Mouse (Mus musculus): ENCODE results near the gene Gm21698. TPM values are rescaled to one million over a fixed set of nuclear protein-coding genes. Genes with fewer than 3 reads are reported as not detected.
A peak's percentile ranks its signal among the peaks of the same experiment; 100 is the strongest.
"Not testable (repeated sequence)": the region's sequence is repeated elsewhere in the genome, so short reads cannot be mapped to it uniquely, and the experiment has no call there.

Gm21698 gene
- polyA plus RNA-seq (2015; fragmentation: Nextera tagmentation; extraction: Ambion mirVana), result not detected in 2 replicates

- H3K4me1 ChIP-seq (replicated peaks); H3K9me3 ChIP-seq (replicated peaks); H3K27me3 ChIP-seq; H3K4me2 ChIP-seq; H3K4me3 ChIP-seq (replicated peaks); H3K9ac ChIP-seq; H3K27ac ChIP-seq; H3K36me3 ChIP-seq; DNase-seq; ATAC-seq (ENCODE audit: low read depth): not testable (repeated sequence)
- no CpG with 5 or more reads among the region's 3 CpGs for WGBS (ENCODE audit: insufficient replicate concordance)
Measured at GRCm38 (mm10) chr5:25988550-25988949, at the start of gene Gm21698. Gene Gm21698, minus strand, starts transcription at chr5:25988650.

- not testable (repeated sequence) for H3K27ac ChIP-seq; H3K36me3 ChIP-seq; H3K4me2 ChIP-seq; H3K9me3 ChIP-seq (replicated peaks); ATAC-seq (ENCODE audit: low read depth); H3K4me1 ChIP-seq (replicated peaks); H3K4me3 ChIP-seq (replicated peaks); DNase-seq; H3K9ac ChIP-seq; H3K27me3 ChIP-seq
- WGBS (ENCODE audit: insufficient replicate concordance), result no CpG with 5 or more reads among the region's 3 CpGs
Measured at GRCm38 (mm10) chr5:26022816-26023215, 34.4 kb upstream of the Gm21698 start, which contains the start of gene Gm5862. Gene Gm5862, minus strand, starts transcription at chr5:26022916.

GRCm38 (mm10) chr5:26007697-26008096 is 19.2 kb upstream of the Gm21698 start:
- WGBS (ENCODE audit: insufficient replicate concordance), result 39% methylated on average over 7 of the region's 7 CpGs
- H3K4me3 ChIP-seq (replicated peaks), result not testable (repeated sequence)

GRCm38 (mm10) chr5:26006937-26007695 is 18.7 kb upstream of the Gm21698 start:
- H3K4me1 ChIP-seq (replicated peaks); H3K27ac ChIP-seq; DNase-seq; H3K27me3 ChIP-seq; H3K9ac ChIP-seq; ATAC-seq (ENCODE audit: low read depth); H3K36me3 ChIP-seq; H3K9me3 ChIP-seq (replicated peaks): not testable (repeated sequence)
- 17% methylated on average over 45 of the region's 45 CpGs for WGBS (ENCODE audit: insufficient replicate concordance)
- peak overlapping the region; percentile 39 for H3K4me2 ChIP-seq
- peak overlapping the region; percentile 12 for H3K4me3 ChIP-seq (replicated peaks)

More at GRCm38 (mm10) chr5:26007697-26008096, 19.2 kb upstream of the Gm21698 start:
- H3K9ac ChIP-seq; H3K27me3 ChIP-seq; H3K4me2 ChIP-seq; DNase-seq; H3K9me3 ChIP-seq (replicated peaks); H3K27ac ChIP-seq; ATAC-seq (ENCODE audit: low read depth); H3K36me3 ChIP-seq; H3K4me1 ChIP-seq (replicated peaks): not testable (repeated sequence)

GRCm38 (mm10) chr5:26004698-26005097 is 16.2 kb upstream of the Gm21698 start, which contains the start of gene Gm1979:
Gene Gm1979, minus strand, starts transcription at chr5:26004798.
- H3K36me3 ChIP-seq; ATAC-seq (ENCODE audit: low read depth); DNase-seq; H3K4me3 ChIP-seq (replicated peaks); H3K27ac ChIP-seq; H3K4me1 ChIP-seq (replicated peaks); H3K4me2 ChIP-seq; H3K27me3 ChIP-seq; H3K9ac ChIP-seq; H3K9me3 ChIP-seq (replicated peaks): not testable (repeated sequence)
- WGBS (ENCODE audit: insufficient replicate concordance), result 42% methylated on average over 1 of the region's 2 CpGs

- not testable (repeated sequence) for H3K27ac ChIP-seq; H3K9ac ChIP-seq; ATAC-seq (ENCODE audit: low read depth); H3K4me2 ChIP-seq; H3K36me3 ChIP-seq; DNase-seq; H3K9me3 ChIP-seq (replicated peaks); H3K4me1 ChIP-seq (replicated peaks); H3K27me3 ChIP-seq; H3K4me3 ChIP-seq (replicated peaks)
- no CpG with 5 or more reads among the region's 2 CpGs for WGBS (ENCODE audit: insufficient replicate concordance)
Measured at GRCm38 (mm10) chr5:25972563-25972962, 15.9 kb downstream of the Gm21698 start, which contains the start of gene Gm21680. Gene Gm21680, minus strand, starts transcription at chr5:25972663.

- not testable (repeated sequence) for DNase-seq; H3K4me1 ChIP-seq (replicated peaks); H3K27me3 ChIP-seq; ATAC-seq (ENCODE audit: low read depth); H3K36me3 ChIP-seq; H3K4me3 ChIP-seq (replicated peaks); H3K4me2 ChIP-seq; H3K27ac ChIP-seq; H3K9me3 ChIP-seq (replicated peaks); H3K9ac ChIP-seq
- WGBS (ENCODE audit: insufficient replicate concordance), result 36% methylated on average over 17 of the region's 17 CpGs
Measured at GRCm38 (mm10) chr5:25957050-25957449, 31.4 kb downstream of the Gm21698 start.

- H3K9ac ChIP-seq; H3K27ac ChIP-seq; H3K4me3 ChIP-seq (replicated peaks); ATAC-seq (ENCODE audit: low read depth); H3K4me2 ChIP-seq; H3K9me3 ChIP-seq (replicated peaks); H3K4me1 ChIP-seq (replicated peaks); H3K27me3 ChIP-seq; H3K36me3 ChIP-seq; DNase-seq: not testable (repeated sequence)
- 22% methylated on average over 32 of the region's 32 CpGs for WGBS (ENCODE audit: insufficient replicate concordance)
Measured at GRCm38 (mm10) chr5:25956611-25957010, 31.8 kb downstream of the Gm21698 start.

GRCm38 (mm10) chr5:25954317-25954716 is 34.1 kb downstream of the Gm21698 start, which contains the start of gene Gm21671:
Gene Gm21671, minus strand, starts transcription at chr5:25954417.
- ATAC-seq (ENCODE audit: low read depth); H3K9ac ChIP-seq; H3K4me3 ChIP-seq (replicated peaks); DNase-seq; H3K27me3 ChIP-seq; H3K36me3 ChIP-seq; H3K9me3 ChIP-seq (replicated peaks); H3K4me1 ChIP-seq (replicated peaks); H3K27ac ChIP-seq; H3K4me2 ChIP-seq: not testable (repeated sequence)
- WGBS (ENCODE audit: insufficient replicate concordance), result 36% methylated on average over 2 of the region's 2 CpGs

GRCm38 (mm10) chr5:25945391-25945790 is 43.1 kb downstream of the Gm21698 start:
- not testable (repeated sequence) for H3K27me3 ChIP-seq; H3K9ac ChIP-seq; H3K27ac ChIP-seq; H3K36me3 ChIP-seq; ATAC-seq (ENCODE audit: low read depth); H3K4me3 ChIP-seq (replicated peaks); H3K4me2 ChIP-seq; H3K9me3 ChIP-seq (replicated peaks); H3K4me1 ChIP-seq (replicated peaks); DNase-seq
- WGBS (ENCODE audit: insufficient replicate concordance), result 60% methylated on average over 2 of the region's 2 CpGs

- H3K9me3 ChIP-seq (replicated peaks); H3K9ac ChIP-seq; DNase-seq; ATAC-seq (ENCODE audit: low read depth); H3K4me3 ChIP-seq (replicated peaks); H3K27me3 ChIP-seq; H3K4me2 ChIP-seq; H3K36me3 ChIP-seq; H3K4me1 ChIP-seq (replicated peaks); H3K27ac ChIP-seq: not testable (repeated sequence)
- 53% methylated on average over 2 of the region's 2 CpGs for WGBS (ENCODE audit: insufficient replicate concordance)
Measured at GRCm38 (mm10) chr5:25942281-25942680, 46.2 kb downstream of the Gm21698 start, which contains the start of gene Gm21663. Gene Gm21663, minus strand, starts transcription at chr5:25942381.
